Mouse (Mus musculus) right cerebral cortex, adult 2 months (tissue): ENCODE measurements around the gene Ccdc167.
"Not testable (repeated sequence)": the region's sequence is repeated elsewhere in the genome, so short reads cannot be mapped to it uniquely, and the experiment has no call there.

Source experiments
- DNase-seq, 2 experiments: peaks; one replicate each; pipeline ENCODE4 v3.0.0; 2021 to 2022; ENCODE audit warnings: low spot score in 2 of 2

Gene Ccdc167

GRCm38 (mm10) chr17:29719628-29720575, 3.1 kb upstream of the Ccdc167 start:
- no peak for DNase-seq

GRCm38 (mm10) chr17:29718660-29719059, 1.8 kb upstream of the Ccdc167 start:
- no peak for DNase-seq

GRCm38 (mm10) chr17:29713734-29714133, 3.1 kb downstream of the Ccdc167 start:
- not testable (repeated sequence) for DNase-seq

GRCm38 (mm10) chr17:29712565-29712964, 4.3 kb downstream of the Ccdc167 start:
- no peak for DNase-seq

GRCm38 (mm10) chr17:29711745-29712431, 5.0 kb downstream of the Ccdc167 start:
- no peak for DNase-seq

- DNase-seq = peak in 1 of 2 experiments; percentile 33
These were observed 5.6 kb downstream of the Ccdc167 start for GRCm38 (mm10) chr17:29711076-29711744.

- peak in 1 of 2 experiments; percentile 50 for DNase-seq
These were observed 6.2 kb downstream of the Ccdc167 start for GRCm38 (mm10) chr17:29710562-29711044.

GRCm38 (mm10) chr17:29708783-29709182, 8.1 kb downstream of the Ccdc167 start:
- DNase-seq = no peak

GRCm38 (mm10) chr17:29706981-29707545, 9.8 kb downstream of the Ccdc167 start:
- no peak for DNase-seq

GRCm38 (mm10) chr17:29705881-29706280, 11.0 kb downstream of the Ccdc167 start:
- no peak for DNase-seq

- peak; percentile 48 to 60 for DNase-seq
These were observed 12.1 kb downstream of the Ccdc167 start for GRCm38 (mm10) chr17:29704781-29705180.

- DNase-seq = no peak
These were observed 13.7 kb downstream of the Ccdc167 start for GRCm38 (mm10) chr17:29702938-29703710.

GRCm38 (mm10) chr17:29700573-29700972, 16.3 kb downstream of the Ccdc167 start:
- DNase-seq = no peak

GRCm38 (mm10) chr17:29698421-29698820, 18.4 kb downstream of the Ccdc167 start:
- DNase-seq = no peak

- DNase-seq = no peak
These were observed 19.9 kb downstream of the Ccdc167 start for GRCm38 (mm10) chr17:29696940-29697339.

GRCm38 (mm10) chr17:29694516-29694915, 22.3 kb downstream of the Ccdc167 start:
- DNase-seq = no peak

- no peak for DNase-seq
These were observed 23.3 kb downstream of the Ccdc167 start for GRCm38 (mm10) chr17:29693571-29693970.

GRCm38 (mm10) chr17:29692827-29693226, 24.0 kb downstream of the Ccdc167 start:
- DNase-seq = no peak

- no peak for DNase-seq
These were observed 26.6 kb downstream of the Ccdc167 start for GRCm38 (mm10) chr17:29690257-29690656.

- DNase-seq = no peak
These were observed 28.2 kb downstream of the Ccdc167 start for GRCm38 (mm10) chr17:29688610-29689009.

- DNase-seq = no peak
These were observed 29.5 kb downstream of the Ccdc167 start for GRCm38 (mm10) chr17:29687373-29687772.
